Mouse (Mus musculus): Measurements from ENCODE around the gene 4930404H24Rik. TPM values are rescaled to one million over a fixed set of nuclear protein-coding genes. Genes with fewer than 3 reads are reported as not detected.
"Not testable (repeated sequence)": the region's sequence is repeated elsewhere in the genome, so short reads cannot be mapped to it uniquely, and the experiment has no call there.

4930404H24Rik gene
- polyA plus RNA-seq, 1 experiment, result not detected

GRCm38 (mm10) chr2:153490116-153490515, 2.5 kb upstream of the 4930404H24Rik start:
- Histone ChIP-seq H3K27ac (ENCODE audit: insufficient read depth, low read depth, low read length) (no peak overlapping the region), H3K4me1 (ENCODE audit: control insufficient read depth, insufficient read depth, low read length) (peaks cover 38% of the 10 kb centered on the region), H3K4me3 (ENCODE audit: insufficient read depth, low read depth, low read length) (no peak overlapping the region)
- TF ChIP-seq CTCF (IDR thresholded peaks at IDR 0.05; ENCODE audit: insufficient read depth, low read depth, low read length) (no peak), POLR2A (IDR thresholded peaks at IDR 0.05; ENCODE audit: insufficient read depth, low read depth, low read length) (no peak)
- WGBS, result 94% methylated on average over 1 of the region's 1 CpGs

DNA sequence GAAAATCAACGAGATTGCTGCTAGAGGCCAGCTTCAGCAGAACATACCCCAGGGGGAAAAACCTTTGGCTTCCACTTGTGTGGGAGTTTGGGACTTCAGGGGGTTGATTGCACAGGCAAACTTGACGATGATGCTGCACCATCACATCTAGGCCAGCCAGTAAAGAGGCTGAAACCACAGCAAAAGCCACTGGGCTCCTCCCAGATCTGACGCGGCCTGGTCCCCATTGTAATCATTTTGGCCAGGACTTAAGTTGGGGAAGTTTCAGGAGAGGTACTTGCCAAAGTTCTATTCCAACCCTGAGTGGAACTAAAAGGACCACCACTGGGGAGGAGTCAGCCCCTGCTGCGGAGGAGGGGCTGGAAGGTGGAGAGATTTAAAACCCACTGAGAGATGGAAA, 1.6 kb upstream of the 4930404H24Rik start:
- no peak overlapping the region for H3K4me3 ChIP-seq (ENCODE audit: insufficient read depth, low read depth, low read length)
- TF ChIP-seq CTCF (IDR thresholded peaks at IDR 0.05; ENCODE audit: insufficient read depth, low read depth, low read length) (no peak), POLR2A (IDR thresholded peaks at IDR 0.05; ENCODE audit: insufficient read depth, low read depth, low read length) (no peak)
- H3K27ac ChIP-seq (ENCODE audit: insufficient read depth, low read depth, low read length), result no peak overlapping the region
- H3K4me1 ChIP-seq (ENCODE audit: control insufficient read depth, insufficient read depth, low read length), result peaks cover 38% of the 10 kb centered on the region
- WGBS, result 41% methylated on average over 5 of the region's 5 CpGs

- H3K4me3 ChIP-seq (ENCODE audit: insufficient read depth, low read depth, low read length), result peak overlapping the region; percentile 63
- TF ChIP-seq CTCF (IDR thresholded peaks at IDR 0.05; ENCODE audit: insufficient read depth, low read depth, low read length), result no peak
- TF ChIP-seq POLR2A (IDR thresholded peaks at IDR 0.05; ENCODE audit: insufficient read depth, low read depth, low read length), result no peak
- 18% methylated on average over 18 of the region's 18 CpGs for WGBS
- peak overlapping the region; percentile 91 for H3K27ac ChIP-seq (ENCODE audit: insufficient read depth, low read depth, low read length)
- H3K4me1 ChIP-seq (ENCODE audit: control insufficient read depth, insufficient read depth, low read length), result peaks cover 41% of the 10 kb centered on the region
These were observed 945 bp upstream of the 4930404H24Rik start for GRCm38 (mm10) chr2:153491512-153492178.

DNA sequence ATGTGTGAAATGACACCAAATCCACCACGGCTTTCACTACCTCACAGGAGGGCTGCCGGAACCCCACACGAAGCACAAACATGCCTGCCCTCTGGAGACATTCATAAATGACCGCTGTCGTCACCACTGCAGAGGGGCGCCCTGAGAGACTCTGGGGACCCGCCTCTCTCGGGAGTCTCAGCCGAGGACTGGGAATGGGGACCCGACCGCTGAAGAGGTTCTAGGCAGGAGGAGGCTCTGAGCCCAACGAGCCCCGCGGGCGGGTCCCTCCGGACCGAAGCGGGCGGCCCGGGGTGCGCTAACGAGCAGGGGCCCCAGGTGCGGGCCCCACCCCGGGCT, 442 bp upstream of the 4930404H24Rik start:
- Histone ChIP-seq H3K27ac (ENCODE audit: insufficient read depth, low read depth, low read length) (peak overlapping the region; percentile 91), H3K4me1 (ENCODE audit: control insufficient read depth, insufficient read depth, low read length) (peaks cover 45% of the 10 kb centered on the region), H3K4me3 (ENCODE audit: insufficient read depth, low read depth, low read length) (peak overlapping the region; percentile 63)
- TF ChIP-seq POLR2A (IDR thresholded peaks at IDR 0.05; ENCODE audit: insufficient read depth, low read depth, low read length) (no peak), CTCF (IDR thresholded peaks at IDR 0.05; ENCODE audit: insufficient read depth, low read depth, low read length) (no peak)
- WGBS, result under 1% methylated on average over 24 of the region's 24 CpGs

GRCm38 (mm10) chr2:153493393-153493731, 772 bp downstream of the 4930404H24Rik start:
- H3K27ac ChIP-seq (ENCODE audit: insufficient read depth, low read depth, low read length), result peak overlapping the region; percentile 66
- H3K4me3 ChIP-seq (ENCODE audit: insufficient read depth, low read depth, low read length), result peak overlapping the region; percentile 63
- TF ChIP-seq CTCF (IDR thresholded peaks at IDR 0.05; ENCODE audit: insufficient read depth, low read depth, low read length), result no peak
- TF ChIP-seq POLR2A (IDR thresholded peaks at IDR 0.05; ENCODE audit: insufficient read depth, low read depth, low read length), result no peak
- WGBS, result 17% methylated on average over 2 of the region's 2 CpGs
- peaks cover 45% of the 10 kb centered on the region for H3K4me1 ChIP-seq (ENCODE audit: control insufficient read depth, insufficient read depth, low read length)

GRCm38 (mm10) chr2:153493781-153494292, 1.2 kb downstream of the 4930404H24Rik start:
- Histone ChIP-seq H3K27ac (ENCODE audit: insufficient read depth, low read depth, low read length) (peak overlapping the region; percentile 66), H3K4me1 (ENCODE audit: control insufficient read depth, insufficient read depth, low read length) (peaks cover 45% of the 10 kb centered on the region), H3K4me3 (ENCODE audit: insufficient read depth, low read depth, low read length) (no peak overlapping the region)
- TF ChIP-seq POLR2A (IDR thresholded peaks at IDR 0.05; ENCODE audit: insufficient read depth, low read depth, low read length) (no peak), CTCF (IDR thresholded peaks at IDR 0.05; ENCODE audit: insufficient read depth, low read depth, low read length) (no peak)
- WGBS, result 17% methylated on average over 6 of the region's 6 CpGs

DNA sequence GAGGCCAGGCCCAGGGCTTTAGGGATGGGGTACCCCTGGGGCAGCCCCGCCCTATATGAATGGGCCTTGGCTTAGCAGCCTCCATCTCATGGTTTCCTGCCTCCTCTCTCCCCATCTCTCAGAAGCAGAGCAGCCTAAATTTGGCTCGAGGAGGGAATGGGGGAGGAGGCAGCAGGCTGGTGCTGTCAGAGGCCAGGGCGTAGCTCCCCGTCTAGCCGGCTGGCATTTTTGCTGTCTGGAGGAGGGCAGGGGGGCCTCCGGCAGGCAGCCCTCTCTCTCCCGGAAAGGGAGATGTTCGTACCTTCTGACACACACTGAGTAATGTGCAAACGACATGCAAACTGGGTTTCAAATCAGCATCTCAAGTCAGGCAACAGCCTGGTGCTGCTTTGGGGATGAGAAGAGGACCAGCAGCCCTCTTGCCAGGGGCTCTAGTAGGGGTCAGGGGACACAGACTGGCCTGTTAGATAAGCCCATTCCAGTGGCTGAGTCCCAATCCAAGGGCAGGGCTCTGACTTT, 1.8 kb downstream of the 4930404H24Rik start:
- TF ChIP-seq CTCF (IDR thresholded peaks at IDR 0.05; ENCODE audit: insufficient read depth, low read depth, low read length) (no peak), POLR2A (IDR thresholded peaks at IDR 0.05; ENCODE audit: insufficient read depth, low read depth, low read length) (no peak)
- no peak overlapping the region for H3K4me3 ChIP-seq (ENCODE audit: insufficient read depth, low read depth, low read length)
- WGBS, result 19% methylated on average over 9 of the region's 9 CpGs
- H3K4me1 ChIP-seq (ENCODE audit: control insufficient read depth, insufficient read depth, low read length), result peaks cover 45% of the 10 kb centered on the region
- H3K27ac ChIP-seq (ENCODE audit: insufficient read depth, low read depth, low read length), result peak overlapping the region; percentile 66

GRCm38 (mm10) chr2:153495391-153495790, 2.8 kb downstream of the 4930404H24Rik start:
- WGBS, result 96% methylated on average over 4 of the region's 4 CpGs
- H3K4me3 ChIP-seq (ENCODE audit: insufficient read depth, low read depth, low read length); H3K27ac ChIP-seq (ENCODE audit: insufficient read depth, low read depth, low read length): not testable (repeated sequence)
- H3K4me1 ChIP-seq (ENCODE audit: control insufficient read depth, insufficient read depth, low read length), result peaks cover 42% of the 10 kb centered on the region

DNA sequence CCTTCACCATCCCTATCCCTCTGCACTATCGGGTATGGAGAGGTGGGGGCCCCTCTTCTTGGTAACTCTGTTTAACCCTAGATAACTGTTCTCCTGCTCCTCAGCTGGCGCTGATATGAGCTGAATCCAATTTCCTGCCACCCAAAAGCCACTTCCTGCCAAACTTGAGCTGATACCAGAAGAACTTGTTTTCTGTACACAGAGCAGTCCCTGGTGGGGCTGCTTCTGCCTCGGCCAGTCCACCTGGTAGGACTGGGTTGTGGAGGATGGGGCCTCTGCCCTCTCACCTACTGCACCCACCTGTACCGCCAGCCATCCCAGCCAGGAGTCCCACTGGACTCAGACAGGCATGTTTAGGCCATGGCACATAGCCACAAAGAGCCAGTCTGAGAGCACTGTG, 3.2 kb downstream of the 4930404H24Rik start:
- Histone ChIP-seq H3K4me1 (ENCODE audit: control insufficient read depth, insufficient read depth, low read length) (peaks cover 41% of the 10 kb centered on the region), H3K27ac (ENCODE audit: insufficient read depth, low read depth, low read length) (no peak overlapping the region), H3K4me3 (ENCODE audit: insufficient read depth, low read depth, low read length) (no peak overlapping the region)
- TF ChIP-seq POLR2A (IDR thresholded peaks at IDR 0.05; ENCODE audit: insufficient read depth, low read depth, low read length) (no peak), CTCF (IDR thresholded peaks at IDR 0.05; ENCODE audit: insufficient read depth, low read depth, low read length) (no peak)
- WGBS, result 85% methylated on average over 4 of the region's 4 CpGs

All from olfactory bulb, adult 2 months (tissue).